Mouse (Mus musculus) urinary bladder, postnatal 10 days (tissue): ENCODE data around the gene Aqp2.

Experiments used
- DNase-seq: peaks from one replicate; pipeline ENCODE4 v3.0.0; 2022; ENCODE audit warnings: low spot score

Gene Aqp2

GRCm38 (mm10) chr15:99590429-99591084 lies 11.7 kb downstream of the Aqp2 start, which contains the start of gene Aqp5:
TSS of gene Aqp5 (plus strand) at chr15:99590782.
- DNase-seq: no peak

GRCm38 (mm10) chr15:99592177-99592576 lies 13.3 kb downstream of the Aqp2 start:
- no peak for DNase-seq

- no peak for DNase-seq
Observed at GRCm38 (mm10) chr15:99592877-99593276, 14.0 kb downstream of the Aqp2 start.

- no peak for DNase-seq
Observed at GRCm38 (mm10) chr15:99594951-99595350, 16.1 kb downstream of the Aqp2 start.

- no peak for DNase-seq
Observed at GRCm38 (mm10) chr15:99596056-99596687, 17.3 kb downstream of the Aqp2 start.

- DNase-seq: no peak
Observed at GRCm38 (mm10) chr15:99596841-99597240, 18.0 kb downstream of the Aqp2 start.

GRCm38 (mm10) chr15:99597596-99597995 lies 18.7 kb downstream of the Aqp2 start:
- no peak for DNase-seq

GRCm38 (mm10) chr15:99599245-99600070 lies 20.6 kb downstream of the Aqp2 start:
- no peak for DNase-seq

GRCm38 (mm10) chr15:99600986-99601822 lies 22.3 kb downstream of the Aqp2 start, which contains the start of gene Aqp6:
TSS of gene Aqp6 (plus strand) at chr15:99601400.
- no peak for DNase-seq

- no peak for DNase-seq
Observed at GRCm38 (mm10) chr15:99601823-99602120, 22.9 kb downstream of the Aqp2 start.

- DNase-seq: no peak
Observed at GRCm38 (mm10) chr15:99602206-99602820, 23.5 kb downstream of the Aqp2 start.

- no peak for DNase-seq
Observed at GRCm38 (mm10) chr15:99603216-99603615, 24.4 kb downstream of the Aqp2 start.

- no peak for DNase-seq
Observed at GRCm38 (mm10) chr15:99605595-99605994, 26.7 kb downstream of the Aqp2 start.

GRCm38 (mm10) chr15:99606515-99606914 lies 27.7 kb downstream of the Aqp2 start:
- no peak for DNase-seq

GRCm38 (mm10) chr15:99607388-99608113 lies 28.7 kb downstream of the Aqp2 start:
- no peak for DNase-seq

- DNase-seq: no peak
Observed at GRCm38 (mm10) chr15:99608382-99609125, 29.7 kb downstream of the Aqp2 start.

- DNase-seq: no peak
Observed at GRCm38 (mm10) chr15:99611563-99611962, 32.7 kb downstream of the Aqp2 start.

GRCm38 (mm10) chr15:99614273-99614672 lies 35.4 kb downstream of the Aqp2 start:
- no peak for DNase-seq

- no peak for DNase-seq
Observed at GRCm38 (mm10) chr15:99614753-99615152, 35.9 kb downstream of the Aqp2 start.

GRCm38 (mm10) chr15:99615246-99615645 lies 36.4 kb downstream of the Aqp2 start:
- DNase-seq: no peak
